Mouse (Mus musculus) MEL (cell line): Measurements from ENCODE around the gene Cdr2l.

ENCODE experiments used
- CHD2 ChIP-seq: IDR thresholded peaks from 2 replicates; pipeline ENCODE4 v1.6.1; 2011; ENCODE audit warnings: low read length, improper control_type of control experiment
- CTCF ChIP-seq, 3 experiments: IDR thresholded peaks in 2 of 3; conservative IDR thresholded peaks in 1 of 3; 2 replicates each; pipeline ENCODE4 v1.5.1; 2011 to 2012; ENCODE audit warnings: low read length in 3 of 3, low read depth in 2 of 3, mild to moderate bottlenecking in 2 of 3, improper control_type of control experiment in 1 of 3, inconsistent platforms in 1 of 3, mixed read lengths in 1 of 3, moderate library complexity in 1 of 3; ENCODE audit not compliant: control insufficient read depth in 1 of 3, insufficient read depth in 1 of 3, poor library complexity in 1 of 3, severe bottlenecking in 1 of 3
- E2F4 ChIP-seq: IDR thresholded peaks from 2 replicates; pipeline ENCODE4 v1.6.1; 2011; ENCODE audit warnings: low read depth, low read length, improper control_type of control experiment, borderline replicate concordance
- ETS1 ChIP-seq: IDR thresholded peaks from 2 replicates; pipeline ENCODE4 v1.6.1; 2012; ENCODE audit warnings: low read depth, mild to moderate bottlenecking, inconsistent platforms, low read length, improper control_type of control experiment, moderate library complexity
- KAT2A ChIP-seq: conservative IDR thresholded peaks from 2 replicates; pipeline ENCODE4 v1.6.1; 2012; ENCODE audit warnings: low read depth, low read length, improper control_type of control experiment, inconsistent platforms
- MXI1 ChIP-seq: IDR thresholded peaks from 2 replicates; pipeline ENCODE4 v1.6.1; 2011; ENCODE audit warnings: mild to moderate bottlenecking, low read depth, low read length, improper control_type of control experiment
- MYC ChIP-seq: IDR thresholded peaks from 2 replicates; pipeline ENCODE4 v1.6.1; 2011; ENCODE audit warnings: low read depth, mild to moderate bottlenecking, low read length, improper control_type of control experiment, moderate library complexity
- POLR2A ChIP-seq, 2 experiments: IDR thresholded peaks; 2 replicates each; pipeline ENCODE4 v1.6.1; 2011 to 2012; ENCODE audit warnings: low read length in 2 of 2, mild to moderate bottlenecking in 2 of 2, control low read depth in 1 of 2, improper control_type of control experiment in 1 of 2, low read depth in 1 of 2, moderate library complexity in 1 of 2; ENCODE audit not compliant: control insufficient read depth in 1 of 2, insufficient read depth in 1 of 2, poor library complexity in 1 of 2
- RAD21 ChIP-seq: IDR thresholded peaks from 2 replicates; pipeline ENCODE4 v1.6.1; 2011; ENCODE audit warnings: mild to moderate bottlenecking, low read depth, low read length, improper control_type of control experiment
- SIN3A ChIP-seq: IDR thresholded peaks from 2 replicates; pipeline ENCODE4 v1.6.1; 2012; ENCODE audit warnings: low read length, improper control_type of control experiment, inconsistent platforms
- SMC3 ChIP-seq: IDR thresholded peaks from 2 replicates; pipeline ENCODE4 v1.6.1; 2011; ENCODE audit warnings: low read depth, low read length, improper control_type of control experiment
- USF2 ChIP-seq, 2 experiments: IDR thresholded peaks; 2 replicates each; pipeline ENCODE4 v1.6.1; 2011 to 2012; ENCODE audit warnings: improper control_type of control experiment in 2 of 2, low read length in 2 of 2, borderline replicate concordance in 1 of 2, inconsistent platforms in 1 of 2, low read depth in 1 of 2, mild to moderate bottlenecking in 1 of 2; ENCODE audit not compliant: insufficient read depth in 1 of 2
- ZNF384 ChIP-seq: IDR thresholded peaks from 2 replicates; pipeline ENCODE4 v1.6.1; 2012; ENCODE audit warnings: low read depth, mild to moderate bottlenecking, inconsistent platforms, low read length, improper control_type of control experiment

- TF ChIP-seq POLR2A (IDR thresholded peaks at IDR 0.05; ENCODE audit: control insufficient read depth in 1 of 2, insufficient read depth in 1 of 2, low read depth in 1 of 2, low read length in 2 of 2, poor library complexity in 1 of 2): no peak
- no peak for TF ChIP-seq USF2 (IDR thresholded peaks at IDR 0.05; ENCODE audit: borderline replicate concordance in 1 of 2, insufficient read depth in 1 of 2, low read depth in 1 of 2, low read length in 2 of 2)
- TF ChIP-seq ETS1: no peak
- no peak for TF ChIP-seq E2F4
- peak; percentile 55 for TF ChIP-seq MXI1
- peak; percentile 30 to 78 (median 71) for TF ChIP-seq CTCF (IDR thresholded peaks at IDR 0.05 in 2 of 3, conservative IDR thresholded peaks at IDR 0.05 in 1 of 3; ENCODE audit: control insufficient read depth in 1 of 3, insufficient read depth in 1 of 3, low read depth in 2 of 3, low read length in 3 of 3, poor library complexity in 1 of 3, severe bottlenecking in 1 of 3)
- TF ChIP-seq MYC: no peak
- no peak for TF ChIP-seq KAT2A
- 0 out of 2 replicates have a peak, but pooled peaks have one; percentile 9 for TF ChIP-seq ZNF384
- no peak for TF ChIP-seq CHD2
- peak; percentile 72; the same call in 1 of the 2 replicates for TF ChIP-seq SIN3A
- TF ChIP-seq SMC3: peak; percentile 91
- peak; percentile 88 for TF ChIP-seq RAD21
Measured at GRCm38 (mm10) chr11:115358468-115358867, 23.2 kb upstream of the Cdr2l start.
